Mouse (Mus musculus) forebrain, embryonic 16.5 days (tissue): ENCODE measurements around the gene Ano10. TPM values are rescaled to one million over a fixed set of nuclear protein-coding genes. Genes with fewer than 3 reads are reported as not detected.

ENCODE experiments used
- ATAC-seq: fragments of 200-750 bp; cut with Nextera tagmentation; 2 replicates; pipeline ENCODE4 v1.8.0; 2017; ENCODE audit warnings: mild to moderate bottlenecking, moderate library complexity
- H3K27ac ChIP-seq: fragments of 300-500 bp; sonication (generic); 2 replicates; pipeline ENCODE4 v1.5.1; 2014; ENCODE audit warnings: low read length, control low read depth
- H3K27me3 ChIP-seq: fragments of 300-500 bp; sonication (generic); replicated peaks from 2 replicates; pipeline ENCODE4 v1.6.1; 2014; ENCODE audit warnings: low read length; ENCODE audit not compliant: control insufficient read depth, insufficient read depth
- H3K36me3 ChIP-seq: fragments of 300-500 bp; sonication (generic); 2 replicates; pipeline ENCODE4 v1.6.1; 2014; ENCODE audit not compliant: control insufficient read depth, insufficient read depth
- H3K4me1 ChIP-seq: fragments of 300-500 bp; sonication (generic); replicated peaks from 2 replicates; pipeline ENCODE4 v1.6.1; 2014; ENCODE audit warnings: low read length; ENCODE audit not compliant: control insufficient read depth, insufficient read depth
- H3K4me2 ChIP-seq: fragments of 300-500 bp; sonication (generic); 2 replicates; pipeline ENCODE4 v1.6.1; 2014; ENCODE audit warnings: mild to moderate bottlenecking, low read length, control low read depth
- H3K4me3 ChIP-seq: fragments of 300-500 bp; sonication (generic); replicated peaks from 2 replicates; pipeline ENCODE4 v1.5.1; 2014; ENCODE audit warnings: mild to moderate bottlenecking, low read length, control low read depth
- H3K9ac ChIP-seq: fragments of 300-500 bp; sonication (generic); replicated peaks from 2 replicates; pipeline ENCODE4 v1.6.1; 2014; ENCODE audit warnings: low read depth, low read length, control low read depth
- H3K9me3 ChIP-seq: fragments of 300-500 bp; sonication (generic); 2 replicates; pipeline ENCODE4 v1.6.1; 2016; ENCODE audit warnings: low read length; ENCODE audit not compliant: control insufficient read depth
- WGBS: fragments of 180-500 bp; shearing (Covaris S2); extraction: QIAGEN DNeasy Blood & Tissue Kit; methylation state at CpG from one replicate; pipeline ENCODE4 v1.1.7; 2014; 5-methylcytosine and 5-hydroxymethylcytosine counted together
- microRNA-seq: library from miRNA; unstranded; fragments of <30 nt; microRNA quantifications from one replicate; pipeline ENCODE4, GENCODE M21; 2017
- polyA plus RNA-seq: library from polyadenylated mRNA; unstranded; fragments of >200 nt; fragmentation: Nextera tagmentation; extraction: Ambion mirVana; gene quantifications from 2 replicates; pipeline ENCODE4 v1.2.1, GENCODE M21; 2015

Gene Ano10
- polyA plus RNA-seq, 1 experiment from 2014 or later, result 35.0 TPM

- Histone ChIP-seq H3K4me3 (no peak overlapping the region), H3K27ac (no peak overlapping the region), H3K9me3 (no peaks in the 10 kb centered on the region), H3K36me3 (no peaks in the 10 kb centered on the region), H3K4me1 (0 out of 2 replicates have a peak, but pooled peaks cover 6% of the 10 kb centered on the region), H3K9ac (no peak overlapping the region), H3K27me3 (no peaks in the 10 kb centered on the region), H3K4me2 (no peak overlapping the region)
- no peak for ATAC-seq
- WGBS, result 64% methylated on average over 8 of the region's 8 CpGs
Measured at GRCm38 (mm10) chr9:122126790-122127189, 167.4 kb downstream of the Ano10 start.

Small RNA genes within 50 kb of the gene (microRNA-seq; reads per million reads assigned to microRNA genes)
- not detected for gene Mir8106

Other genes with a start within 250 kb of the Ano10 start
- 73.4 and 85.3 TPM in 2 replicates for gene Snrk, start 177.2 kb downstream of the Ano10 start, polyA plus RNA-seq
- 23.0 and 27.4 TPM in 2 replicates for gene Abhd5, start 57.2 kb upstream of the Ano10 start, polyA plus RNA-seq